ENCODE assay signal across 17 mouse cellular contexts in genomic region chr5:137374521-137375080, GRCm38 (mm10). TPM values are rescaled to one million over a fixed set of nuclear protein-coding genes. Genes with fewer than 3 reads are reported as not detected.
DNase-seq lines count a peak whose midpoint lies in the region; ATAC-seq and TF ChIP-seq lines count a peak whose summit lies in the region.
"Had no signal": no experiment of that assay in that cellular context is flagged by ENCODE, and none has a peak within 500 bp of the region (broad histone marks: within the 10 kb centered on the region; RNA-seq: fewer than 3 reads in every experiment).

No protein-coding gene starts in this region.

- DNase-seq in kidney, adult 18-20 months, result no peak
- no peak for DNase-seq in ES-E14 (ENCODE audit: low read depth, low spot score)
- no peak for DNase-seq in limb, embryonic 14.5 days (ENCODE audit: low spot score)
- no peak for DNase-seq in urinary bladder, postnatal 4 days (ENCODE audit: low spot score in 2 of 2)
- DNase-seq: cerebellum, adult 11 months; cerebellum, postnatal 36 days; gastrocnemius, postnatal 10 days; kidney, postnatal 10 days; spleen, adult 18-20 months; thymus, postnatal 36 days had no signal

- in situ Hi-C loops in ES-E14 (cut with MboI; ENCODE audit: low sequenced_read_pairs in 2 of 2, unreplicated experiment in 2 of 2), result no loop called here

- TF ChIP-seq CTCF in E14TG2a.4 (conservative IDR thresholded peaks at IDR 0.05; ENCODE audit: low read length), result no peak

- H3K27me3 ChIP-seq in kidney, embryonic 15.5 days, result no peaks in the 10 kb centered on the region
- 0 out of 2 replicates have a peak, but pooled peaks cover 2% of the 10 kb centered on the region for H3K27me3 ChIP-seq in E14TG2a.4 (ENCODE audit: insufficient read depth, low read length)
- H3K27me3 ChIP-seq in limb, embryonic 14.5 days (ENCODE audit: control insufficient read depth, insufficient read depth, low read length), result no peaks in the 10 kb centered on the region
- H3K27me3 ChIP-seq: neural tube, embryonic 12.5 days had no signal

- 73% methylated on average over 4 of the region's 4 CpGs for WGBS in kidney, embryonic 15.5 days
- WGBS in limb, embryonic 14.5 days, result 71% methylated on average over 4 of the region's 4 CpGs

- H3K4me2 ChIP-seq in kidney, embryonic 15.5 days, result no peak overlapping the region
- H3K4me2 ChIP-seq in limb, embryonic 14.5 days (replicated peaks; ENCODE audit: low read depth, low read length, severe bottlenecking), result no peak overlapping the region
- H3K4me2 ChIP-seq: neural tube, embryonic 12.5 days had no signal

- H3K4me1 ChIP-seq in kidney, embryonic 15.5 days, result peaks cover 41% of the 10 kb centered on the region
- H3K4me1 ChIP-seq in E14TG2a.4 (replicated peaks; ENCODE audit: low read depth, low read length), result peaks cover 88% of the 10 kb centered on the region
- peaks cover 5 to 23% of the 10 kb centered on the region in 2 experiments for H3K4me1 ChIP-seq in ES-E14 (ENCODE audit: control insufficient read depth in 2 of 2, insufficient read depth in 2 of 2, low read length in 2 of 2, poor library complexity in 1 of 2)
- 0 out of 2 replicates have a peak, but pooled peaks cover 3% of the 10 kb centered on the region for H3K4me1 ChIP-seq in limb, embryonic 14.5 days (ENCODE audit: control insufficient read depth, insufficient read depth, low read length)
- H3K4me1 ChIP-seq: neural tube, embryonic 12.5 days had no signal

- H3K36me3 ChIP-seq in kidney, embryonic 15.5 days, result peaks cover 63% of the 10 kb centered on the region
- H3K36me3 ChIP-seq in E14TG2a.4 (ENCODE audit: insufficient read depth, low read length) (peaks cover 60% of the 10 kb centered on the region), ES-E14 (ENCODE audit: control insufficient read depth, insufficient read depth, low read length, poor library complexity, severe bottlenecking) (peaks cover 40% of the 10 kb centered on the region)
- peaks cover 58% of the 10 kb centered on the region for H3K36me3 ChIP-seq in limb, embryonic 14.5 days (ENCODE audit: control insufficient read depth, insufficient read depth, low read length)

- H3K27ac ChIP-seq in kidney, embryonic 15.5 days, result peak overlapping the region; percentile 73
- H3K27ac ChIP-seq in ES-E14 (ENCODE audit: insufficient read depth, low read depth, low read length, poor library complexity, severe bottlenecking), result 0 out of 2 replicates have a peak overlapping the region, but pooled peaks have one; percentile 16
- 0 out of 2 replicates have a peak overlapping the region, but pooled peaks have one; percentile 3 for H3K27ac ChIP-seq in limb, embryonic 14.5 days (replicated peaks; ENCODE audit: low read depth, low read length)
- H3K27ac ChIP-seq: forebrain, embryonic 10.5 days; neural tube, embryonic 12.5 days had no signal

- no peak overlapping the region for H3K4me3 ChIP-seq in kidney, embryonic 15.5 days (replicated peaks)
- H3K4me3 ChIP-seq in E14TG2a.4 (replicated peaks; ENCODE audit: low read length) (peak overlapping the region; percentile 39; the same call in 1 of the 2 replicates), ES-E14 (ENCODE audit: insufficient read depth in 1 of 2, low read depth in 1 of 2, low read length in 2 of 2, poor library complexity in 1 of 2, severe bottlenecking in 1 of 2) (no peak overlapping the region)
- H3K4me3 ChIP-seq in limb, embryonic 14.5 days (replicated peaks; ENCODE audit: low read length), result no peak overlapping the region
- H3K4me3 ChIP-seq: forebrain, embryonic 10.5 days; neural tube, embryonic 12.5 days had no signal

- no peaks in the 10 kb centered on the region for H3K9me3 ChIP-seq in kidney, embryonic 15.5 days (replicated peaks)
- no peaks in the 10 kb centered on the region for H3K9me3 ChIP-seq in E14TG2a.4 (ENCODE audit: low read length)
- no peaks in the 10 kb centered on the region for H3K9me3 ChIP-seq in ES-E14 (ENCODE audit: control insufficient read depth, insufficient read depth, low read depth, low read length)
- no peaks in the 10 kb centered on the region for H3K9me3 ChIP-seq in limb, embryonic 14.5 days (ENCODE audit: control insufficient read depth, low read length)
- H3K9me3 ChIP-seq: forebrain, embryonic 10.5 days; neural tube, embryonic 12.5 days had no signal

- H3K9ac ChIP-seq in kidney, embryonic 15.5 days, result no peak overlapping the region
- no peak overlapping the region for H3K9ac ChIP-seq in ES-E14 (ENCODE audit: insufficient read depth, low read depth, low read length, poor library complexity, severe bottlenecking)
- no peak overlapping the region for H3K9ac ChIP-seq in limb, embryonic 14.5 days (ENCODE audit: low read depth, low read length, severe bottlenecking)
- H3K9ac ChIP-seq: neural tube, embryonic 12.5 days had no signal

- ATAC-seq in kidney, embryonic 15.5 days (replicated peaks; ENCODE audit: low FRiP score), result 0 out of 2 replicates have a peak, but pooled peaks have one; percentile 20
- ATAC-seq in limb, embryonic 14.5 days (ENCODE audit: low FRiP score, low read depth), result no peak
- ATAC-seq in megakaryocyte-erythroid progenitor cell, adult 5-6 weeks (replicated peaks; ENCODE audit: low FRiP score, low TSS enrichment, poor library complexity, severe bottlenecking), result no peak
- ATAC-seq: CD4-positive, CD25-positive, alpha-beta regulatory T cell, adult 4 months; lung, postnatal 0 days had no signal

- no peak for TF ChIP-seq POLR2A in limb, embryonic 14.5 days (IDR thresholded peaks at IDR 0.05; ENCODE audit: borderline replicate concordance, extremely low read depth, insufficient read depth, insufficient read length)

TF ChIP-seq in ES-E14, 5 proteins besides CTCF, POLR2A, EP300 and RAD21:
- TF ChIP-seq ZNF384 (IDR thresholded peaks at IDR 0.05; ENCODE audit: low read depth, low read length), result no peak
- no peak for TF ChIP-seq ZC3H11A (IDR thresholded peaks at IDR 0.05; ENCODE audit: borderline replicate concordance, low read depth, low read length)
- TF ChIP-seq CHD2 (IDR thresholded peaks at IDR 0.05; ENCODE audit: low read depth, low read length), result no peak
- no peak for TF ChIP-seq HCFC1 (IDR thresholded peaks at IDR 0.05; ENCODE audit: borderline replicate concordance, insufficient read depth, low read length)
- no peak for TF ChIP-seq MAFK (IDR thresholded peaks at IDR 0.05; ENCODE audit: insufficient read depth, low read depth, low read length)

RNA-seq across cellular contexts. Expression of gene Ephb4, which starts 24.7 kb away (rescaled TPM):
- polyA plus RNA-seq in kidney, embryonic 15.5 days (2015; fragmentation: Nextera tagmentation; extraction: Ambion mirVana), result 49.1 and 54.9 TPM in 2 replicates
- total RNA-seq in ES-E14 (2012; rRNA removed), result 34.3 and 58.8 TPM in 2 replicates
- 102 and 125 TPM in 2 replicates for polyA plus RNA-seq in limb, embryonic 14.5 days (2012; rRNA removed)
- 78.1 and 92.1 TPM in 2 replicates for polyA plus RNA-seq in limb, embryonic 14.5 days (2014; fragmentation: Nextera tagmentation; extraction: Ambion mirVana)
- total RNA-seq in megakaryocyte-erythroid progenitor cell, adult 5-6 weeks (2014; fragmentation: Nextera tagmentation), result 1.4 TPM in 1 of 2 replicates, not detected in the other
- 0.08 TPM in 1 of 2 replicates, not detected in the other for total RNA-seq in megakaryocyte-erythroid progenitor cell, adult 5-6 weeks (2017)
- polyA plus RNA-seq: CD4-positive, CD25-positive, alpha-beta regulatory T cell, adult 4 months had no signal

RNA-seq across cellular contexts. Expression of gene Slc12a9, which starts 41.2 kb away (rescaled TPM):
- 14.2 and 16.0 TPM in 2 replicates for polyA plus RNA-seq in kidney, embryonic 15.5 days (2015; fragmentation: Nextera tagmentation; extraction: Ambion mirVana)
- total RNA-seq in ES-E14 (2012; rRNA removed), result 20.9 and 34.9 TPM in 2 replicates
- 20.2 and 26.1 TPM in 2 replicates for polyA plus RNA-seq in limb, embryonic 14.5 days (2012; rRNA removed)
- polyA plus RNA-seq in limb, embryonic 14.5 days (2014; fragmentation: Nextera tagmentation; extraction: Ambion mirVana), result 8.0 and 11.9 TPM in 2 replicates
- 2.2 and 3.0 TPM in 2 replicates for total RNA-seq in megakaryocyte-erythroid progenitor cell, adult 5-6 weeks (2014; fragmentation: Nextera tagmentation)
- total RNA-seq in megakaryocyte-erythroid progenitor cell, adult 5-6 weeks (2017), result 1.1 and 3.3 TPM in 2 replicates

Comparison
In these comparisons a context has a peak if more than half of its experiments do, and no peak if none do; other contexts are left out.
1. H3K27ac ChIP-seq: peak in every context shown above with its lines; median percentile 73 in kidney, embryonic 15.5 days; 16 in ES-E14; 3 in limb, embryonic 14.5 days.
2. RNA of gene Ephb4, which starts 24.7 kb away (total RNA-seq): 34.3 to 58.8 TPM in ES-E14; 0.08 to 1.4 TPM in megakaryocyte-erythroid progenitor cell, adult 5-6 weeks; every median in the first group is over 10 times any median in the second.